Mouse (Mus musculus): Measurements from ENCODE around the gene Slfn1. TPM values are rescaled to one million over a fixed set of nuclear protein-coding genes. Genes with fewer than 3 reads are reported as not detected.

The Slfn1 gene
- 0.96 and 1.3 TPM in 2 replicates for polyA plus RNA-seq (2015; fragmentation: Nextera tagmentation; extraction: Ambion mirVana)

DNA sequence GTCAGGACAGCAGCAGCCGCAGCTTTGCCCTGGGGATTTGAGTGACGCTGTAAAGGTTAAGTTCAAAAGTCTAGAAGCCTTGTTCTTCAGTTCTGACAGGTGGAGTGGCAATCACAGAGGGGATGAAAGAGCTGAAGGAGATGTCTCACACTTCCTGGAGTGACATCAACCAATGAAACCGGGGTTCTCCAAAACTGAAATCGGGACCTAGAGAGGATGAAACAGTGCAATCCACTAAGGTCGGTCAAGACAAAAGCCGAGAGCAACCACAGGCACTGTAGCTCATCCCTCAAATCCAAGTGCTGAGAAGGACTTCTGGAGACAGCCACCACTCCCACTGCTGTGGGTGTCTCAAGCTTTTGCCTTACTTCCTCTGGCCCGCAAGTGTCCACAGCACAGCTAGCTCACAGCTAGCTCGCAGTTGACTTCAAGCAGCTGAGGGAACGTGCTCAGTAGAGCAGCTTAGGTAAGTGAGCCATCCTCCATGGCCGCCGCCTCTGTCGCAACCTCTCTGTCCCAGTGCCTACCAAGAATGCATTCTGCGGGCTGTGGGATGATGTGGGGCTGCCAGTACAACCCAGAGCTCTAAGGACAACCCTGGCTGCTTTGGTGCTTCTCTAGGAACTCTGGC lies at the start of gene Slfn1:
Slfn1 (plus strand) TSS at position 253 of the 631 bp plus-strand sequence.
- H3K27ac ChIP-seq, result no peak within 1 kb of the TSS
- 81% methylated on average over 13 of the region's 13 CpGs for WGBS
- no peaks in the 10 kb centered on the region for H3K27me3 ChIP-seq

GRCm38 (mm10) chr11:83067982-83068694 lies 48.5 kb upstream of the Slfn1 start:
- WGBS, result 73% methylated on average over 4 of the region's 4 CpGs
- Histone ChIP-seq H3K4me2 (no peak overlapping the region), H3K27ac (no peak overlapping the region), H3K9me3 (no peaks in the 10 kb centered on the region), H3K4me3 (no peak overlapping the region), H3K4me1 (no peaks in the 10 kb centered on the region), H3K36me3 (no peaks in the 10 kb centered on the region), H3K27me3 (no peaks in the 10 kb centered on the region), H3K9ac (no peak overlapping the region)
- ATAC-seq (ENCODE audit: borderline replicate concordance, extremely low read depth, low FRiP score, low TSS enrichment), result no peak

More for the DNA sequence above, at the start of gene Slfn1:
- Histone ChIP-seq H3K9ac (no peak within 1 kb of the TSS), H3K4me1 (no peaks in the 10 kb centered on the region), H3K36me3 (no peaks in the 10 kb centered on the region), H3K9me3 (no peaks in the 10 kb centered on the region), H3K4me3 (no peak within 1 kb of the TSS), H3K4me2 (no peak within 1 kb of the TSS)
- no peak for ATAC-seq (ENCODE audit: borderline replicate concordance, extremely low read depth, low FRiP score, low TSS enrichment)

- Histone ChIP-seq H3K36me3 (no peaks in the 10 kb centered on the region), H3K9ac (no peak overlapping the region), H3K4me2 (no peak overlapping the region), H3K27ac (no peak overlapping the region), H3K9me3 (no peaks in the 10 kb centered on the region), H3K4me1 (no peaks in the 10 kb centered on the region), H3K4me3 (no peak overlapping the region), H3K27me3 (no peaks in the 10 kb centered on the region)
- ATAC-seq (ENCODE audit: borderline replicate concordance, extremely low read depth, low FRiP score, low TSS enrichment), result no peak
- 79% methylated on average over 15 of the region's 15 CpGs for WGBS
Observed at GRCm38 (mm10) chr11:83070321-83070970, 46.2 kb upstream of the Slfn1 start.

DNA sequence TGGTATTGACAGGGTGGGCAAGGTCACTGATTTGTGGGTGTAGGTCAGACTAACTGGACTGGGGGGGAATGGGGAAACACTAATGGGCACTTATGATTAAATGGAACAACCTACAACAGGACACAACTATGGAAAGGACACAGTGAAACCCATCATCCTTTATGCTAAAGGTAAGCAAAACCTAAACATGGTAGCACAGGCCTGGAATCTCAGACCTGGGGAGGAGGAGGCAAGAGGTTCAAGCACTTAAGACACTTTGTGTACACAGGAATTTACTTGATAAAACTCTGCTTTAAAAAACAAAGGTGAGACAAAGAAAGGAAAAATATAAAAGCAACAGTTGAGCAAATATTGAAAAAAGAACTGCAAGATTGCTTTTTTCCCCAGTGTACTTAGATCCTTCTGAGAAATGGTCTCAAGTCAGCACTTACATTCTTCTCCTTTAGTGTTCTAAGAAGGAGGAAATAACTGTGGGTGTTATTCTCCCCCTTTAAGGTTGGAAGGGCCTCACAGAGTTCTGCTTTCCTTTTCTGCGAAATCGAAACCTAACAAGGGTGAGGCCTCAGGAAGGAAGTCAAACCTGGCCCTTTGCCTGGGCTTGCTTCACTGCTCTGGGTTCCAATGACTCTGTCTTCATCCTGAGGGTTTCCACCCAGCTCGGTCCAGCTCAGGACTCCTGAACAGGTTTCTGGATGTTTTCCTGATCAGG lies 38.8 kb upstream of the Slfn1 start:
- H3K4me1 ChIP-seq, result 0 out of 2 replicates have a peak, but pooled peaks cover 4% of the 10 kb centered on the region
- ATAC-seq (ENCODE audit: borderline replicate concordance, extremely low read depth, low FRiP score, low TSS enrichment), result peak; percentile 49; the same call in 1 of the 2 replicates

DNA sequence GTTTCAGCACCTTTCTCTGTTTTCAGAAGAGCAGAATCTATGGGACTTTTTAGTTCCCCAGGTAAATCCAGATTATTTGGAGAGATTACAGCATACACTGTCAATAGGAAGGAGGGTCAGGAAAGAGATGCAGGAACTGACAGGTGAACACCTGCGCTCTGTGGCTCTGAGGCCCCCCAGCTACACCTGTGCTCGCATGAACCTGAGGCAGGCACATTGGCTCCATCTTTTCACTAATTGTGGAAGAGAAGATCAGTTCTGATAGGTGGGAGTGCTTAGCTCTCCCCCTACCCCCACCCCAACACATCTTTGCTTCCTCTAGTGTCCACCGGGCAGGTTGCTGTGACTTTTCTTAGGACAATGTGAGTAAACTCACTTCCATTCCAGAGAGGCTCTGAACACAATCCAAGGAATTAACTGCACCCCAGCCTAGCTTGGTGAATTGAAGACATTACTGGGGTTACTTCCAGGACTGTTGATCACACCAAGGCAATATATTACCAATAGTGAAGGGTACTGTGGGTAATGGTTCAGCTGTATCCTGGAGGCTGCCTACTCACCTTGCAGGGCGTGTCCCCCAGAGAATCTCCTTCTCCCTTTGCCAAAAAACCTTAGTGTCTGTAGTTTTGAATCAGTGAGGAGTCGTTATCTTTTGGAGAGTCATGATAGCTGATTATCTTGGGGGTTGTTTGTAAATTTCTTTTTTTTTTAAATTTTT lies 38.1 kb upstream of the Slfn1 start:
- H3K4me1 ChIP-seq, result 0 out of 2 replicates have a peak, but pooled peaks cover 4% of the 10 kb centered on the region
- WGBS, result 65% methylated on average over 5 of the region's 5 CpGs
- no peaks in the 10 kb centered on the region for H3K27me3 ChIP-seq
- H3K36me3 ChIP-seq, result no peaks in the 10 kb centered on the region
- H3K9me3 ChIP-seq, result no peaks in the 10 kb centered on the region
- H3K4me2 ChIP-seq, result no peak overlapping the region
- ATAC-seq (ENCODE audit: borderline replicate concordance, extremely low read depth, low FRiP score, low TSS enrichment), result no peak
- no peak overlapping the region for H3K9ac ChIP-seq
- peak overlapping the region; percentile 16 for H3K27ac ChIP-seq
- H3K4me3 ChIP-seq, result no peak overlapping the region

More for the DNA sequence above, 38.8 kb upstream of the Slfn1 start:
- no peak overlapping the region for H3K4me3 ChIP-seq
- H3K27me3 ChIP-seq, result no peaks in the 10 kb centered on the region
- 18% methylated on average over 3 of the region's 3 CpGs for WGBS
- no peak overlapping the region for H3K9ac ChIP-seq
- peak overlapping the region; percentile 29 for H3K27ac ChIP-seq
- H3K36me3 ChIP-seq, result no peaks in the 10 kb centered on the region
- no peaks in the 10 kb centered on the region for H3K9me3 ChIP-seq
- H3K4me2 ChIP-seq, result no peak overlapping the region

DNA sequence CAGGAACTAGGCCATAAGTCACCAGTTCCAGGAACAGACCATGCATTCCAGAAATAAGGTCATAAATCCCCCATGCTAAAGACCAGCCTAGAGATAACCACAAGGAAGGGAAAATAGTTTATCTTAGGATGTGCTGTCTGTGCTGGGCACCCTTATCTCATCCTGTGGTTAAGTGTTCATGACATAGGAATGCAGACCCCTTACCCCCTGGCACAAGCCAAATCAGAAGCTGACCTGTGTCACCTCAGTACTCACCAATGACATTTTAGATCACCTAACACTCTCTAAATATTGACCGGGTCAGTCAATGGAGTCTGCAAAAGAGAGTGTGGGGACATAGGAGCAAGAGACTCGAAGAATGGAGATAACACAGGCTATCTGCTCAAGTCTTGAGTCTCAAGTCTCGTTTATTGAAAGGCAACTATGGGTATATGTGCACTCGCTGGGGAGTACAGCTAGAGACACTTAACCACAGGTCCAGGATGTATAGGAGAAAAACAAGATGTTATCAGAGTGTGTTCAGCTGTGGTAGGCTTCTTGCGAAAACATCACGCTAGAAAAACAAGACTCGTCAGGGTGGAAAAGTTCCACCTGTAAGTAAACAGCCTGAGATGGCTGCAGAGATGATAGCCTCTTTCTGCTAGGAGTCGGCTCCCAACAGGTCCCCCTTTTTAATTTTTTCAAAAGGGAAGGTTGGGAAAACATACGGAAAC lies 37.0 kb upstream of the Slfn1 start:
- Histone ChIP-seq H3K9ac (no peak overlapping the region), H3K4me2 (no peak overlapping the region), H3K4me1 (0 out of 2 replicates have a peak, but pooled peaks cover 4% of the 10 kb centered on the region), H3K36me3 (no peaks in the 10 kb centered on the region), H3K27ac (no peak overlapping the region), H3K4me3 (no peak overlapping the region), H3K27me3 (no peaks in the 10 kb centered on the region), H3K9me3 (no peaks in the 10 kb centered on the region)
- 42% methylated on average over 9 of the region's 9 CpGs for WGBS
- no peak for ATAC-seq (ENCODE audit: borderline replicate concordance, extremely low read depth, low FRiP score, low TSS enrichment)

DNA sequence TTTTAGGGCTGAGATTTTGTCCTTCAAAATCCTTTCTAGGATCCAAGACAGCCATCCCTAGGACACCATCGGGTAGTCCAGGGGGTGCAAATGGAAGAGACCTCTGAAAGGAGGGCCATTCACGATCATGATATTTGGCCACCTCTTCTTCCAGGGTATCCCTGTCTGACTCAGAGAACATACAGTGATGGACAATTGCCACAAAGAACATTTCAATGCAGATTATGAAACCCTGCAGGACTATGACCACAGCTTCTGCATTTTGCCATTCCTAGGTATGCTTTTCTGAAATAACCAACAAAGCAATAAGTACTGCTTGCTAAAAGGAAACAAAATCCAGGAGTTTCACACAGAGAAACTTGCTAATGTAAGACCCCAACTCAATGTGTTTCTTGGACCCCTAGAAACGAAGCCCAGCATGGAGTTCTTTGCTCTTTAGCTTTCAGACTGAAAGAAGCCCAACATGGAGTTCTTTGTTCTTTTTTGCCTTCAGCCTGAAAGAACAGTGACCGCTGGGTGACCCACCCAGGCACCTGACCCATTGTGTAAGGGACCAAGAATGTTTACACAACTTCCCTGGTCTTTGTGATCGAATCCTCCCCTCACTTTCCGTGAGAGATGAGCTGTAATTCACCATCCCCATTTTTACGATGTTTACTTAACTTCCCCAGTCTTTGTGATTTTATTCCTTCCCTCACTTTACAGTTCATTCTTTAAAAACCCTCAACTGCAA lies 33.7 kb upstream of the Slfn1 start:
- Histone ChIP-seq H3K36me3 (no peaks in the 10 kb centered on the region), H3K9ac (no peak overlapping the region), H3K9me3 (no peaks in the 10 kb centered on the region), H3K4me2 (no peak overlapping the region), H3K27ac (no peak overlapping the region), H3K4me1 (0 out of 2 replicates have a peak, but pooled peaks cover 4% of the 10 kb centered on the region), H3K27me3 (no peaks in the 10 kb centered on the region), H3K4me3 (no peak overlapping the region)
- 54% methylated on average over 7 of the region's 7 CpGs for WGBS
- no peak for ATAC-seq (ENCODE audit: borderline replicate concordance, extremely low read depth, low FRiP score, low TSS enrichment)

DNA sequence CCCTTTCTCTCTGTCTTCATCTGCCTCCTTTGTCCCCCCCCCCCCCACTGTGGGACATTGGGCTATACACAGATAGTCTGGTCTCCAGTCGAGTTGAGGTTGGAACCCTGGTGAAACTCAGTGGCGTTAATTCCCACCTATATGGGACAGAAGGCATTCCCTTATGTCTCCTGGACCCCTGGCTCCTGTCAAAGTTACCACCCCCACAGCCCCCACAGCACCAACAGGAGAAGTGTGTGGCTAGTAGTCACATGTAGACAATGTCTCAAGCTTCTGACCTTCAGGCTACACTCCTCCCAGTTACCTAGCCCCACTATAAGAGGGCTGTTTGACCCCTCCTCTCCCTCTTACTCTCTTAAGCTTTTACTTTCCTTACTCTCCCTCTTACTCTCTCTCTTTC lies 32.5 kb upstream of the Slfn1 start:
- no peak overlapping the region for H3K27ac ChIP-seq
- no peak overlapping the region for H3K4me2 ChIP-seq
- H3K4me1 ChIP-seq, result no peaks in the 10 kb centered on the region
- no peaks in the 10 kb centered on the region for H3K27me3 ChIP-seq
- no peaks in the 10 kb centered on the region for H3K36me3 ChIP-seq
- H3K9ac ChIP-seq, result no peak overlapping the region
- ATAC-seq (ENCODE audit: borderline replicate concordance, extremely low read depth, low FRiP score, low TSS enrichment), result no peak
- H3K4me3 ChIP-seq, result no peak overlapping the region
- 90% methylated on average over 2 of the region's 2 CpGs for WGBS
- no peaks in the 10 kb centered on the region for H3K9me3 ChIP-seq

DNA sequence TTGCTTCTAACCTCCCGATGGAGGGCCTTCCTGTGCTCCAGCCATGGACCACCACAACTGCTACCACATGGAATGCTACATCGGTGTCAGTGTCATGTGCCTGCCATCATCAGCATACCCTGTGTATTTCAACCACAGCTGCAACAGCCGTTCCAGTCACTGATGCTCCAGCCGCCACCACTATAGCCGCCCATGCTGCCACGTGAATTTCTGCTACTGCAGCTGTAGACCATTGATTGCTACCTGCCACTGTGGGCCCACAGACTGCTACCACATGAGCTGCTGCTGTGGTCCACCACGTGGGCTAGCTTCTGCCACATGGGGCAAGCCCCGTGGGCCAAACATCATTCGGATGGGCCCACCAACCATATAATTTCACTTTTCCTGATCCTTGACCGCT lies 31.9 kb upstream of the Slfn1 start:
- Histone ChIP-seq H3K4me1 (no peaks in the 10 kb centered on the region), H3K36me3 (no peaks in the 10 kb centered on the region), H3K9ac (no peak overlapping the region), H3K4me2 (no peak overlapping the region), H3K27me3 (no peaks in the 10 kb centered on the region), H3K4me3 (no peak overlapping the region), H3K9me3 (no peaks in the 10 kb centered on the region), H3K27ac (no peak overlapping the region)
- ATAC-seq (ENCODE audit: borderline replicate concordance, extremely low read depth, low FRiP score, low TSS enrichment), result no peak
- WGBS, result 88% methylated on average over 10 of the region's 10 CpGs

GRCm38 (mm10) chr11:83115138-83115537 lies 1.5 kb upstream of the Slfn1 start:
- Histone ChIP-seq H3K9me3 (no peaks in the 10 kb centered on the region), H3K4me3 (no peak overlapping the region), H3K9ac (no peak overlapping the region), H3K36me3 (no peaks in the 10 kb centered on the region), H3K27me3 (no peaks in the 10 kb centered on the region), H3K27ac (no peak overlapping the region), H3K4me1 (no peaks in the 10 kb centered on the region), H3K4me2 (no peak overlapping the region)
- ATAC-seq (ENCODE audit: borderline replicate concordance, extremely low read depth, low FRiP score, low TSS enrichment), result no peak
- WGBS, result 24% methylated on average over 2 of the region's 2 CpGs

Data from lung, embryonic 15.5 days (tissue).